Mouse (Mus musculus) forebrain, embryonic 11.5 days (tissue): ENCODE data around the gene Nudt5. TPM values are rescaled to one million over a fixed set of nuclear protein-coding genes. Genes with fewer than 3 reads are reported as not detected.
"Not testable (repeated sequence)": the region's sequence is repeated elsewhere in the genome, so short reads cannot be mapped to it uniquely, and the experiment has no call there.

Source experiments
- ATAC-seq: fragments of 200-750 bp; cut with Nextera tagmentation; replicated peaks from 2 replicates; pipeline ENCODE4 v1.8.0; 2017; ENCODE audit warnings: moderate TSS enrichment; ENCODE audit not compliant: low FRiP score
- DNase-seq: peaks from one replicate; pipeline ENCODE4 v3.0.0-alpha.2; 2017; ENCODE audit warnings: low spot score
- H3K27ac ChIP-seq: fragments of 300-500 bp; sonication (generic); 2 replicates; pipeline ENCODE4 v1.5.1; 2014; ENCODE audit warnings: low read depth, low read length
- H3K27me3 ChIP-seq: fragments of 300-500 bp; sonication (generic); 2 replicates; pipeline ENCODE4 v1.6.1; 2014; ENCODE audit warnings: mild to moderate bottlenecking, low read length, mixed read lengths; ENCODE audit not compliant: control insufficient read depth, insufficient read depth
- H3K36me3 ChIP-seq: fragments of 300-500 bp; sonication (generic); 2 replicates; pipeline ENCODE4 v1.6.1; 2014; ENCODE audit warnings: mild to moderate bottlenecking, low read length, moderate library complexity, mixed read lengths; ENCODE audit not compliant: control insufficient read depth, insufficient read depth
- H3K4me1 ChIP-seq: fragments of 300-500 bp; sonication (generic); replicated peaks from 2 replicates; pipeline ENCODE4 v1.6.1; 2014; ENCODE audit warnings: low read length, mixed read lengths; ENCODE audit not compliant: control insufficient read depth, insufficient read depth
- H3K4me2 ChIP-seq: fragments of 300-500 bp; sonication (generic); 2 replicates; pipeline ENCODE4 v1.6.1; 2014; ENCODE audit warnings: low read depth, mild to moderate bottlenecking, low read length, moderate library complexity, mixed read lengths; ENCODE audit not compliant: severe bottlenecking
- H3K4me3 ChIP-seq: fragments of 300-500 bp; sonication (generic); 2 replicates; pipeline ENCODE4 v1.5.1; 2014; ENCODE audit warnings: low read depth, low read length
- H3K9ac ChIP-seq: fragments of 300-500 bp; sonication (generic); 2 replicates; pipeline ENCODE4 v1.6.1; 2014; ENCODE audit warnings: low read length
- H3K9me3 ChIP-seq: fragments of 300-500 bp; sonication (generic); 2 replicates; pipeline ENCODE4 v1.6.1; 2016; ENCODE audit warnings: low read length, mixed read lengths; ENCODE audit not compliant: control insufficient read depth
- WGBS: fragments of 180-500 bp; shearing (Covaris S2); extraction: QIAGEN DNeasy Blood & Tissue Kit; methylation state at CpG from one replicate; pipeline ENCODE4 v1.1.7; 2014; 5-methylcytosine and 5-hydroxymethylcytosine counted together
- polyA plus RNA-seq: library from polyadenylated mRNA; unstranded; fragments of >200 nt; fragmentation: Nextera tagmentation; extraction: Ambion mirVana; gene quantifications from 2 replicates; pipeline ENCODE4 v1.2.1, GENCODE M21; 2014

Gene Nudt5
- 90.5 and 103 TPM in 2 replicates for polyA plus RNA-seq

DNA sequence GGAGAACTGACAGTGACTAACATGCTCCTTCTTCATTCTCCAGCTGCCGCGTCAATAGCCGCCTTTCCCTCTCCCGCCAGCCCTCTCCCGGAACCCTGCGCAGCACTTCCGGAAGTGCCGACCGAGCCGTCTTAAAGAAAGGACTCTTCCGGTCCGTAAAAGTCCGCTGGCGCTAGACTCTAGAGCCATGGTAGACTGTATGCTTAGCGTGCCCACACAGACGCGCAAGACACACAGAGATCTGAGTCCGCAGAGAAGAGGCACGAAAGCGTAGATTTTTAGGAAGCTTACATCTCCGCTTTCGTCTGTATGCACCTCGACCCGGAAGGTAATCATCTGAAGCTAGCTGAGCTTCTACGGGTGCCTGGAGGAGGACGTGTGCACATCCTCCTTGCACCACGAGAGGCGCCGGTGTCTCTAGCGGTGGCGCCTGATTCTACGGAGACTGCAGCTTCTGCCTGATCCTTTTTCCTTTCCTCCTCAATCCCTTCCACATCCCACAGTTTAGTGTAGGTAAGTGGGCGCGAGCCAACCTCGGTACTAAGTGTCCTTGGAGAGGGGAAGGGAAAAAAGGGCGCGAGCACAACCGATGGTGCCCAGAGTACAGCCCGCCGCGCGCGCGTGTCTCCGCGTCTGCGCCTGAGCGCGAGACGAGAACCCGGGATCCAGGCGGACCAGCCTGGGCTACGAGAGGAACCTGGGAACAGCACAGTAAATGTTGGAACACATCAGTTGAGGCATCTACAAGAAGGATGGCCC lies at the start of gene Nudt5, which contains the start of gene Cdc123:
Gene Nudt5, plus strand, starts transcription at position 147 of the 759 bp plus-strand sequence.
Gene Cdc123, minus strand, starts transcription at position 292 of the 759 bp plus-strand sequence.
- H3K4me1 ChIP-seq: no peaks in the 10 kb centered on the region
- H3K9me3 ChIP-seq: no peaks in the 10 kb centered on the region
- WGBS: under 1% methylated on average over 53 of the region's 53 CpGs
- peak; percentile 90 for DNase-seq
- peak within 1 kb of the TSS; percentile 65 for H3K4me2 ChIP-seq
- ATAC-seq: peak; percentile 95
- H3K9ac ChIP-seq: peak within 1 kb of the TSS; percentile 77
- H3K36me3 ChIP-seq: peaks cover 5% of the 10 kb centered on the region; the same call in 1 of the 2 replicates
- peak within 1 kb of the TSS; percentile 79 for H3K4me3 ChIP-seq
- H3K27ac ChIP-seq: peak within 1 kb of the TSS; percentile 71
- no peaks in the 10 kb centered on the region for H3K27me3 ChIP-seq

DNA sequence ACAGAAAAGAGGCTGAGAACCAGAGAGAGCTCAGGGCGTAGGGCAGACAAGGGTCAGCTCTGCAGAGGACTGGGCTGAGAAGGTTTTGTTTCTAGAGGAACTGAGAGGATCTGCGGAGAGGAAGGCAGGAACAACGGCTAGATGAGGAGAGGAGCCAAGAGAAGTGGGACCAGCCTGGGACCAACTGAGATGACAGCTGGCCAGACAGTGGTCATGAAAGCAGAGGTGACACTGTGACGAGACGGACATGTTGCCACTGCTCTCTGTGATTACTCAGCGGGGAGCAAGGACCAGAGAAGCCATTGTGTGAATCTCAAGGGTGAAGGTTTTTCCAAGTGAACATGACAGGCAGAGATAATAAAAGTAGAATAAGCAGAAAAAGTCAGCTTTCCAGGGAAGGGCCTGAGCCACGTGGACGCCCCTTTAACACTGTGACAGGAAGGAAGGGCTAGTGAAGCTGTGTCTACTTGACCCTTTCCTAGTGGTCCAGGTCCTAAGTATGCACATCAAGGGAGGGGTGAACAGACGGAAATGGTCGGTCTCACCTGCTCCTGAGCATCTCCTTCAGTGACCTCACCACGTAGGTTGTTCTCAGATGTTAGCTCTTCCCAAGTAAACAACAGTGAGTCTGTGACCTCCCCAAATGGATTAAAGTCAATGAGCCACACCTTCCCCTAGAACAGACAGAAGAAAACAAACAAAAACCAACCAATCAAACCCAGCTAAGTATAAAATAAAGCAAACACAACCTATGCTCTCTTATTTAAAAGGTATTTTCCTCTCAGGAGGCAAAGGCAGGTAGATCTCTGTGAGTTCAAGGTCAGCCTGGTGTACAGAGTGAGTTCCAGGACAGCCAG lies 46.8 kb upstream of the Nudt5 start:
- Histone ChIP-seq H3K9me3 (no peaks in the 10 kb centered on the region), H3K36me3 (peaks cover 15% of the 10 kb centered on the region), H3K27ac (no peak overlapping the region), H3K9ac (no peak overlapping the region), H3K27me3 (no peaks in the 10 kb centered on the region), H3K4me1 (no peaks in the 10 kb centered on the region), H3K4me3 (no peak overlapping the region), H3K4me2 (no peak overlapping the region)
- 89% methylated on average over 11 of the region's 11 CpGs for WGBS
- ATAC-seq: no peak
- no peak for DNase-seq

DNA sequence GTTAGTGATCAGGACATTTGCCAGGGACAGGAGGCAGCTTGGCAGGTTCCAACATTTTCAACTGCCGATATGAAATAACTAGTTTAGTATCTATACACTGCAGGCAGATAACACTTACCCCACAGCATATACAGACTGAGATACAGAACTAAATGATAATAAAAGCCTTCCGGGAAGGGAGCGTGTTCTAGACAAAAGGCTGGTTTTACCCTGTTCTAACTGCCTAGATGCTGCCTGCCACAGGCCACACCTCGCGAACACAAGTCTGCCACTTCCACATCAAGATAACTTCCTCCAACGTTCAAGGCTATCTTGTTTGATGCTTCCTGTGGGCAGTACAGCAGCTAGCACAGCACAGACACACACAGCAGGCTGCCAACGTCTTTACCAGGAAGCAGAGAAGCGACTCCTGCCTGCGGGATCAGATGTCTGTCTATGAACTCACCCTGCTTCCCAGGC lies 43.6 kb upstream of the Nudt5 start:
- no peak overlapping the region for H3K9ac ChIP-seq
- no peak for DNase-seq
- no peaks in the 10 kb centered on the region for H3K9me3 ChIP-seq
- no peaks in the 10 kb centered on the region for H3K27me3 ChIP-seq
- no peak overlapping the region for H3K4me2 ChIP-seq
- H3K4me3 ChIP-seq: no peak overlapping the region
- H3K36me3 ChIP-seq: peaks cover 5% of the 10 kb centered on the region; the same call in 1 of the 2 replicates
- 90% methylated on average over 9 of the region's 9 CpGs for WGBS
- H3K27ac ChIP-seq: no peak overlapping the region
- no peaks in the 10 kb centered on the region for H3K4me1 ChIP-seq
- ATAC-seq: no peak

DNA sequence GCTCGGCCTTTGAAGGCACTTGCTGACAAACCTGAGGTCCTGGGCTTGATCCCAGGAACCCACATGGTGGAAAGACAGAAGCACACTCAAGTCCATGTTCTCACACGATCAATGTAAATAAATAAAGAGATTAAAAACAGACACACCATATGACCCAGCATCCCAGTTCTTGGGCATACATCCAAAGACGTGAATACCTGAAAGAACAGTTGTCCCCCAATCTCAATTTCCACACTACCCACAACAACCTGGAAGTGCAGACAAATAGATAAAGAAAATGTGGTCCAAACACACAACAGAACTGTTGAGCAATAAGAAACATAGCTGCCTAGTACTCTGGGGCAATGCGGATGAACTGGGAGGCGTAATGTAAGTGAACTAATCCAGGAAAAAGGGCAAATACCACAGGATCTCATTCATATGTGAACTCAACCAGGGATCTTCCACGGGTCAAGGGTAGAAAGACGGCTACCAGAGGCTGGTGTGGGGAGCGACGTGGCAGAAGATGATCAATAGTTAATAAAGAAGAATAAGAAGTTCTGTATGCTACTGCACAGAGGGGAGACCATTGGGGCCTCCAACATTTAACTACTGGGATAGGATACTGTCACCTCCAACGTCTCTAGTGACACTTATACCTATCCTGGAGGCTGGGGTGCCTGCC lies 42.8 kb upstream of the Nudt5 start:
- Histone ChIP-seq H3K9ac (no peak overlapping the region), H3K27me3 (no peaks in the 10 kb centered on the region), H3K4me1 (no peaks in the 10 kb centered on the region), H3K9me3 (no peaks in the 10 kb centered on the region), H3K36me3 (peaks cover 2% of the 10 kb centered on the region; the same call in 1 of the 2 replicates), H3K4me2 (no peak overlapping the region), H3K4me3 (no peak overlapping the region), H3K27ac (no peak overlapping the region)
- no peak for ATAC-seq
- DNase-seq: no peak
- WGBS: 95% methylated on average over 10 of the region's 10 CpGs

DNA sequence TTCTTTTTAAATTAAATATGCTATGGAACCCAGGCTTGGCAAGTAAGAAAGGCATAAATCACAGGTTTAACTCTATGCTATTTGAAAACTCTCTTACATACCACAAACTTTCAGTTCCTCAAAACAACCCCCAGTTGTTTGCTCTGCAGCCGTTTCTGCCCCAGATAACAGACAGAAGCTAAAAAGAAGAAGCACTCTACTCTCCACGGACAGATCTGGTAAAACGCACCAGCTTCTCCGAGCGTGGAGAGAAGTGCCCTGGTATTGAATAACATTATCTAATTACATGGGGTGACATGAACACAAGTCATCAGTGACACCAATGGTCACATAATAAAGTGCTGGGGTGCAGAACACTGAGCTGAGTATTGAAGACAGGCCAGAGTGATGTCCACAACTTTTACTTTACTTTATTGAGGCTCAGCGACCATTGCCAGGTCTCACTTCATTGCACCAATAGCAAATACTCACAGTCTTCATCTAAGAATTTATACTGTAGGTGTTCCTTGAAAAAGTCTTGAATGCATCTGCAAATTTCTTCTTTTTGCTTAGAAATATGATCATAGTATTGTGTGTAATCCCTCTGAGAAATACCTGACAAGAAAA lies 40.3 kb upstream of the Nudt5 start:
- Histone ChIP-seq H3K27me3 (no peaks in the 10 kb centered on the region), H3K4me1 (no peaks in the 10 kb centered on the region), H3K9me3 (no peaks in the 10 kb centered on the region), H3K4me2 (no peak overlapping the region), H3K9ac (no peak overlapping the region), H3K36me3 (no peaks in the 10 kb centered on the region; the same call in 1 of the 2 replicates), H3K4me3 (no peak overlapping the region), H3K27ac (no peak overlapping the region)
- ATAC-seq (no peak), DNase-seq (no peak)
- WGBS: 94% methylated on average over 6 of the region's 6 CpGs

DNA sequence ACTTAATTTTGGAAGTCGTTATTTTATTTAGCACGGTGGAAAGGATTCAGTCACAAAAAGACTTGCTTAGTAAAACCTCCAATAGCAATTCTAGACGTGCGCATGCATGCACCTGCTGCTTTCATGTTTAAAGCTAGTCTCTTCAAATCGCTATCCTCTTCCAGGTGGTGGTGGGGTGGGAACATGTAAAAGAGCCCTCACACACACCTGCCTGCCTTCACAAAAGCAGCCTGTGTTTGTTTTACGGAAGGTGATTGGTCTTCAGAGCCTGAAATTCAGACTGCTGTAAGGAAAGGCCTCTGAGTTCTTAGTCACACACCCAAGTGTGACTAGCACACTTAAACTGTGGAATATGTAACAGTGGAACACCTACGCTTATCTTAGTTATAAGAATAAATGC lies 39.6 kb upstream of the Nudt5 start:
- no peak overlapping the region for H3K9ac ChIP-seq
- ATAC-seq: no peak
- H3K9me3 ChIP-seq: no peaks in the 10 kb centered on the region
- no peak overlapping the region for H3K4me3 ChIP-seq
- no peak for DNase-seq
- no peaks in the 10 kb centered on the region; the same call in 1 of the 2 replicates for H3K36me3 ChIP-seq
- H3K4me1 ChIP-seq: no peaks in the 10 kb centered on the region
- no peak overlapping the region for H3K4me2 ChIP-seq
- no peaks in the 10 kb centered on the region for H3K27me3 ChIP-seq
- WGBS: 94% methylated on average over 7 of the region's 7 CpGs
- H3K27ac ChIP-seq: no peak overlapping the region

DNA sequence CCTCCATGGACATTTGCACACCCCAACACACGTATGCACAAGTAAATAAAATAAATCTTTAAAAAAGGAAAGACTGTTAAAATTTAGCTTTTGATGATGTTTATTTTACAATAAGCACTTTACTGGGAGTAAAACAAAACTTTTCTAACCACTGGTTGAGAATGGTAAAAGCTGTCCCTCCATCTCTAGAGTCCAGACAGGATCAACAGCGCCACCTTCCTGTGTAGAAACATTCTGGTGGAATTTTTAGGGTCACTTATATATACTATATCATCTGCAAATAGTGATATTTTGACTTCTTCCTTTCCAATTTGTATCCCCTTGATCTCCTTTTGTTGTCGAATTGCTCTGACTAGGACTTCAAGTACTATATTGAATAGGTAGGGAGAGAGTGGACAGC lies 38.6 kb upstream of the Nudt5 start:
- H3K36me3 ChIP-seq, H3K9ac ChIP-seq, H3K4me3 ChIP-seq, H3K4me2 ChIP-seq, H3K9me3 ChIP-seq, ATAC-seq, H3K27ac ChIP-seq, H3K4me1 ChIP-seq, DNase-seq, H3K27me3 ChIP-seq: not testable (repeated sequence)
- 75% methylated on average over 3 of the region's 3 CpGs for WGBS
